In genomic region chr11:49242944-49243626, GRCm38 (mm10) we compare ENCODE assay signal across 8 mouse cellular contexts. TPM values are rescaled to one million over a fixed set of nuclear protein-coding genes. Genes with fewer than 3 reads are reported as not detected.
A peak's percentile ranks its signal among the peaks of the same experiment; 100 is the strongest.
DNase-seq lines count a peak whose midpoint lies in the region; ATAC-seq and TF ChIP-seq lines count a peak whose summit lies in the region.

No protein-coding gene starts in this region.

- DNase-seq in lung, postnatal 0 days (ENCODE audit: low spot score): peak; percentile 65
- no peak for DNase-seq in lung, postnatal 36 days
- DNase-seq in left cerebral cortex, adult 18-20 months (ENCODE audit: low spot score in 2 of 2): no peak
- no peak for DNase-seq in urinary bladder, postnatal 10 days (ENCODE audit: low spot score)
- no peak for DNase-seq in urinary bladder, adult 18-20 months (ENCODE audit: low spot score in 2 of 2)

- H3K27ac ChIP-seq in lung, postnatal 0 days (ENCODE audit: low read length): peak overlapping the region; percentile 95; the same call in 1 of the 2 replicates
- H3K27ac ChIP-seq in embryonic facial prominence, embryonic 13.5 days: peak overlapping the region; percentile 97
- H3K27ac ChIP-seq in intestine, postnatal 0 days (ENCODE audit: low read depth, low read length): peak overlapping the region; percentile 94
- H3K27ac ChIP-seq in neural tube, embryonic 15.5 days (replicated peaks): peak overlapping the region; percentile 95

- peak overlapping the region; percentile 52 for H3K4me3 ChIP-seq in lung, postnatal 0 days (ENCODE audit: low read depth, low read length)
- peak overlapping the region; percentile 53 for H3K4me3 ChIP-seq in embryonic facial prominence, embryonic 13.5 days
- H3K4me3 ChIP-seq in intestine, postnatal 0 days (ENCODE audit: low read depth, low read length): peak overlapping the region; percentile 54
- peak overlapping the region; percentile 76 for H3K4me3 ChIP-seq in neural tube, embryonic 15.5 days (replicated peaks)

- H3K36me3 ChIP-seq in lung, postnatal 0 days (ENCODE audit: insufficient read depth, low read length): no peaks in the 10 kb centered on the region
- H3K36me3 ChIP-seq in embryonic facial prominence, embryonic 13.5 days: no peaks in the 10 kb centered on the region
- no peaks in the 10 kb centered on the region for H3K36me3 ChIP-seq in intestine, postnatal 0 days (ENCODE audit: control insufficient read depth, insufficient read depth)
- no peaks in the 10 kb centered on the region for H3K36me3 ChIP-seq in neural tube, embryonic 15.5 days

- H3K4me1 ChIP-seq in lung, postnatal 0 days (ENCODE audit: insufficient read depth, low read depth, low read length): peaks cover 18% of the 10 kb centered on the region; the same call in 1 of the 2 replicates
- H3K4me1 ChIP-seq in embryonic facial prominence, embryonic 13.5 days: peaks cover 19% of the 10 kb centered on the region
- H3K4me1 ChIP-seq in intestine, postnatal 0 days (replicated peaks; ENCODE audit: control insufficient read depth, insufficient read depth, low read length): peaks cover 17% of the 10 kb centered on the region
- H3K4me1 ChIP-seq in neural tube, embryonic 15.5 days: peaks cover 34% of the 10 kb centered on the region

- peak overlapping the region; percentile 64 for H3K4me2 ChIP-seq in lung, postnatal 0 days (replicated peaks; ENCODE audit: low read depth, low read length)
- H3K4me2 ChIP-seq in embryonic facial prominence, embryonic 13.5 days: peak overlapping the region; percentile 62
- H3K4me2 ChIP-seq in intestine, postnatal 0 days (replicated peaks; ENCODE audit: low read depth): peak overlapping the region; percentile 72
- H3K4me2 ChIP-seq in neural tube, embryonic 15.5 days: peak overlapping the region; percentile 78

- ATAC-seq in lung, postnatal 0 days: no peak
- ATAC-seq in embryonic facial prominence, embryonic 13.5 days (ENCODE audit: insufficient number of reproducible peaks, insufficient read depth, low FRiP score, low TSS enrichment, low read depth): no peak
- no peak for ATAC-seq in intestine, postnatal 0 days
- ATAC-seq in neural tube, embryonic 15.5 days (ENCODE audit: low FRiP score): peak; percentile 12

- TF ChIP-seq CTCF in lung, postnatal 0 days (IDR thresholded peaks at IDR 0.05): no peak
- TF ChIP-seq CTCF in intestine, postnatal 0 days (IDR thresholded peaks at IDR 0.05; ENCODE audit: low read depth): no peak

- no peaks in the 10 kb centered on the region for H3K9me3 ChIP-seq in lung, postnatal 0 days (ENCODE audit: low read length)
- H3K9me3 ChIP-seq in embryonic facial prominence, embryonic 13.5 days: no peaks in the 10 kb centered on the region
- no peaks in the 10 kb centered on the region for H3K9me3 ChIP-seq in intestine, postnatal 0 days (ENCODE audit: control insufficient read depth)
- no peaks in the 10 kb centered on the region for H3K9me3 ChIP-seq in neural tube, embryonic 15.5 days (replicated peaks)

- WGBS in lung, postnatal 0 days: 20% methylated on average over 11 of the region's 11 CpGs
- WGBS in embryonic facial prominence, embryonic 13.5 days: 21% methylated on average over 11 of the region's 11 CpGs
- WGBS in intestine, postnatal 0 days: 24% methylated on average over 11 of the region's 11 CpGs
- 22% methylated on average over 11 of the region's 11 CpGs for WGBS in neural tube, embryonic 15.5 days

- no peak overlapping the region for H3K9ac ChIP-seq in lung, postnatal 0 days (replicated peaks; ENCODE audit: low read depth)
- peak overlapping the region; percentile 70 for H3K9ac ChIP-seq in embryonic facial prominence, embryonic 13.5 days
- no peak overlapping the region for H3K9ac ChIP-seq in intestine, postnatal 0 days (ENCODE audit: low read depth, low read length)
- H3K9ac ChIP-seq in neural tube, embryonic 15.5 days (replicated peaks): peak overlapping the region; percentile 82

- H3K27me3 ChIP-seq in lung, postnatal 0 days (replicated peaks; ENCODE audit: insufficient read depth, low read length): no peaks in the 10 kb centered on the region
- no peaks in the 10 kb centered on the region for H3K27me3 ChIP-seq in embryonic facial prominence, embryonic 13.5 days
- no peaks in the 10 kb centered on the region for H3K27me3 ChIP-seq in intestine, postnatal 0 days (replicated peaks; ENCODE audit: control insufficient read depth, insufficient read depth, low read length)
- no peaks in the 10 kb centered on the region for H3K27me3 ChIP-seq in neural tube, embryonic 15.5 days (replicated peaks)

- no peak for TF ChIP-seq EP300 in lung, postnatal 0 days (IDR thresholded peaks at IDR 0.05)

RNA-seq across cellular contexts. Expression of gene Mgat1, which starts 0.9 kb away (rescaled TPM):
- polyA plus RNA-seq in lung, postnatal 0 days (2015; fragmentation: Nextera tagmentation; extraction: Ambion mirVana): 90.2 and 94.5 TPM in 2 replicates
- polyA plus RNA-seq in embryonic facial prominence, embryonic 13.5 days (2015; fragmentation: Nextera tagmentation; extraction: Ambion mirVana): 53.5 and 56.7 TPM in 2 replicates
- polyA plus RNA-seq in intestine, postnatal 0 days (2015; fragmentation: Nextera tagmentation; extraction: Ambion mirVana): 59.0 and 62.2 TPM in 2 replicates
- 34.0 and 46.2 TPM in 2 replicates for polyA plus RNA-seq in neural tube, embryonic 15.5 days (2015; fragmentation: Nextera tagmentation; extraction: Ambion mirVana)
- 10 to 100 TPM; 67.9 to 77.0 TPM for total RNA-seq in left cerebral cortex, adult 18-20 months (2021)

RNA-seq across cellular contexts. Expression of gene Olfr1393, which starts 35.0 kb away (rescaled TPM):
- polyA plus RNA-seq in lung, postnatal 0 days (2015; fragmentation: Nextera tagmentation; extraction: Ambion mirVana): not detected in 2 replicates
- not detected in 2 replicates for polyA plus RNA-seq in embryonic facial prominence, embryonic 13.5 days (2015; fragmentation: Nextera tagmentation; extraction: Ambion mirVana)
- polyA plus RNA-seq in intestine, postnatal 0 days (2015; fragmentation: Nextera tagmentation; extraction: Ambion mirVana): 0.16 TPM in 1 of 2 replicates, not detected in the other
- polyA plus RNA-seq in neural tube, embryonic 15.5 days (2015; fragmentation: Nextera tagmentation; extraction: Ambion mirVana): not detected in 2 replicates
- total RNA-seq in left cerebral cortex, adult 18-20 months (2021): under 1 TPM; 0.23 to 0.37 TPM

RNA-seq across cellular contexts. Expression of gene Zfp62, which starts 40.0 kb away (rescaled TPM):
- polyA plus RNA-seq in lung, postnatal 0 days (2015; fragmentation: Nextera tagmentation; extraction: Ambion mirVana): 19.6 and 21.5 TPM in 2 replicates
- polyA plus RNA-seq in embryonic facial prominence, embryonic 13.5 days (2015; fragmentation: Nextera tagmentation; extraction: Ambion mirVana): 41.7 and 46.5 TPM in 2 replicates
- 8.4 TPM in 2 replicates for polyA plus RNA-seq in intestine, postnatal 0 days (2015; fragmentation: Nextera tagmentation; extraction: Ambion mirVana)
- 33.6 and 38.2 TPM in 2 replicates for polyA plus RNA-seq in neural tube, embryonic 15.5 days (2015; fragmentation: Nextera tagmentation; extraction: Ambion mirVana)
- 10 to 100 TPM; 68.9 to 78.9 TPM for total RNA-seq in left cerebral cortex, adult 18-20 months (2021)

RNA-seq across cellular contexts. Expression of gene Olfr1392, which starts 42.0 kb away (rescaled TPM):
- 0.05 TPM in 1 of 2 replicates, not detected in the other for polyA plus RNA-seq in lung, postnatal 0 days (2015; fragmentation: Nextera tagmentation; extraction: Ambion mirVana)
- not detected in 2 replicates for polyA plus RNA-seq in embryonic facial prominence, embryonic 13.5 days (2015; fragmentation: Nextera tagmentation; extraction: Ambion mirVana)
- polyA plus RNA-seq in intestine, postnatal 0 days (2015; fragmentation: Nextera tagmentation; extraction: Ambion mirVana): 0.08 TPM in 1 of 2 replicates, not detected in the other
- polyA plus RNA-seq in neural tube, embryonic 15.5 days (2015; fragmentation: Nextera tagmentation; extraction: Ambion mirVana): not detected in 2 replicates
- total RNA-seq in left cerebral cortex, adult 18-20 months (2021): not detected

RNA-seq across cellular contexts. Expression of gene Btnl9, which starts 56.1 kb away (rescaled TPM):
- 0.56 and 0.82 TPM in 2 replicates for polyA plus RNA-seq in lung, postnatal 0 days (2015; fragmentation: Nextera tagmentation; extraction: Ambion mirVana)
- 0.51 and 0.81 TPM in 2 replicates for polyA plus RNA-seq in embryonic facial prominence, embryonic 13.5 days (2015; fragmentation: Nextera tagmentation; extraction: Ambion mirVana)
- polyA plus RNA-seq in intestine, postnatal 0 days (2015; fragmentation: Nextera tagmentation; extraction: Ambion mirVana): 0.75 and 0.86 TPM in 2 replicates
- 0.17 and 0.59 TPM in 2 replicates for polyA plus RNA-seq in neural tube, embryonic 15.5 days (2015; fragmentation: Nextera tagmentation; extraction: Ambion mirVana)
- total RNA-seq in left cerebral cortex, adult 18-20 months (2021): not detected

Comparison
In these comparisons a context has a peak if more than half of its experiments do, and no peak if none do; other contexts are left out.
1. H3K9ac ChIP-seq: peak in embryonic facial prominence, embryonic 13.5 days (single experiment) and neural tube, embryonic 15.5 days (single experiment); none in lung, postnatal 0 days (single experiment) and intestine, postnatal 0 days (single experiment).
2. Peak in every context shown above with its lines, with median percentiles within 50 percentile points of each other: H3K27ac ChIP-seq, H3K4me2 ChIP-seq and H3K4me3 ChIP-seq.